17 mouse cellular contexts compared by ENCODE assay signal in genomic region chr12:75813766-75814165, GRCm38 (mm10). TPM values are rescaled to one million over a fixed set of nuclear protein-coding genes. Genes with fewer than 3 reads are reported as not detected.
A peak's percentile ranks its signal among the peaks of the same experiment; 100 is the strongest.
DNase-seq lines count a peak whose midpoint lies in the region; TF ChIP-seq lines count a peak whose summit lies in the region.
"Had no signal": no experiment of that assay in that cellular context is flagged by ENCODE, and none has a peak within 500 bp of the region (broad histone marks: within the 10 kb centered on the region; RNA-seq: fewer than 3 reads in every experiment).

No protein-coding gene starts in this region.

- intact Hi-C loops in heart, adult 2 months (cut with DNase I), result no loop called here

- no peaks in the 10 kb centered on the region for H3K27me3 ChIP-seq in heart, adult 2 months (ENCODE audit: control insufficient read depth, insufficient read depth, low read length)
- H3K27me3 ChIP-seq: forebrain, embryonic 13.5 days; hindbrain, embryonic 12.5 days; hindbrain, embryonic 15.5 days had no signal

- no peak for TF ChIP-seq EP300 in heart, adult 2 months (IDR thresholded peaks at IDR 0.05; ENCODE audit: insufficient read depth, low read depth, low read length)

- peak overlapping the region; percentile 75 for H3K27ac ChIP-seq in heart, adult 2 months
- H3K27ac ChIP-seq: forebrain, embryonic 10.5 days; forebrain, embryonic 13.5 days; hindbrain, embryonic 12.5 days; hindbrain, embryonic 15.5 days had no signal

- no peak for TF ChIP-seq CTCF in heart, adult 2 months (IDR thresholded peaks at IDR 0.05)

- peaks cover 3% of the 10 kb centered on the region for H3K4me1 ChIP-seq in heart, adult 2 months (ENCODE audit: control insufficient read depth, insufficient read depth, low read length)

- no peaks in the 10 kb centered on the region for H3K79me2 ChIP-seq in heart, adult 2 months (replicated peaks; ENCODE audit: control insufficient read depth, insufficient read depth, low read length)

- no peak for TF ChIP-seq POLR2A in heart, adult 2 months (IDR thresholded peaks at IDR 0.05; ENCODE audit: insufficient read depth, low read depth, low read length)

- peaks cover 5% of the 10 kb centered on the region for H3K36me3 ChIP-seq in heart, adult 2 months (ENCODE audit: control insufficient read depth, insufficient read depth, low read length)
- H3K36me3 ChIP-seq: forebrain, embryonic 10.5 days; hindbrain, embryonic 12.5 days; hindbrain, embryonic 15.5 days had no signal

- 91% methylated on average over 2 of the region's 2 CpGs for WGBS in heart, adult 2 months

- DNase-seq in adrenal gland, adult 2 months, result peak; percentile 69
- no peak for DNase-seq in adrenal gland, adult 18-20 months (ENCODE audit: low spot score in 2 of 2)
- DNase-seq in heart, adult 2 months, result no peak
- no peak for DNase-seq in heart, adult 18-20 months
- DNase-seq in NIH3T3 (ENCODE audit: low read depth), result peak; percentile 59
- DNase-seq in adrenal gland, postnatal 36 days, result peak; percentile 62 to 69
- no peak for DNase-seq in right cerebral cortex, postnatal 14 days
- no peak for DNase-seq in thymus, postnatal 14 days
- DNase-seq: cerebellum, adult 18-20 months; cerebellum, adult 9-10 months; cerebellum, postnatal 14 days; gastrocnemius, postnatal 25 days; kidney, adult 2 months had no signal

- H3K4me3 ChIP-seq in heart, adult 2 months, result no peak overlapping the region
- H3K4me3 ChIP-seq: forebrain, embryonic 10.5 days; forebrain, embryonic 13.5 days; hindbrain, embryonic 12.5 days; hindbrain, embryonic 15.5 days had no signal

- H3K9ac ChIP-seq in heart, adult 2 months (ENCODE audit: low read depth, low read length), result no peak overlapping the region
- H3K9ac ChIP-seq: forebrain, embryonic 13.5 days; hindbrain, embryonic 12.5 days; hindbrain, embryonic 15.5 days had no signal

RNA-seq across cellular contexts. Expression of gene Syne2, which starts 4.2 kb away (rescaled TPM):
- total RNA-seq in adrenal gland, adult 2 months (2021), result 10 to 100 TPM; 44.3 to 45.1 TPM
- 19.1 and 19.5 TPM in 2 replicates for polyA plus RNA-seq in adrenal gland, adult 2 months (2012; rRNA removed)
- 10 to 100 TPM; 33.2 to 39.7 TPM for total RNA-seq in adrenal gland, adult 18-20 months (2021)
- total RNA-seq in heart, adult 2 months (2021), result 10 to 100 TPM; 33.1 to 33.6 TPM
- polyA plus RNA-seq in heart, adult 2 months (2012; rRNA removed), result 21.7 and 30.3 TPM in 2 replicates
- total RNA-seq in heart, adult 18-20 months (2021), result 10 to 100 TPM; 26.7 to 31.4 TPM
- 10 to 100 TPM; 40.6 to 46.1 TPM for total RNA-seq in adrenal gland, postnatal 36 days (2021)

Comparison
In these comparisons a context has a peak if more than half of its experiments do, and no peak if none do; other contexts are left out.
1. DNase-seq: peak in adrenal gland, adult 2 months (single experiment), NIH3T3 (single experiment) and adrenal gland, postnatal 36 days (2 of 2); none in adrenal gland, adult 18-20 months (0 of 2), heart, adult 2 months (0 of 2), heart, adult 18-20 months (0 of 2), right cerebral cortex, postnatal 14 days (single experiment) and thymus, postnatal 14 days (single experiment).